Mouse (Mus musculus) myocyte (in vitro differentiated cells): ENCODE data around the gene Vmn1r85.

Source experiments
- E2F4 ChIP-seq: IDR thresholded peaks from one replicate; pipeline ENCODE4 v1.6.1; 2011; ENCODE audit warnings: mild to moderate bottlenecking, control low read depth, moderate library complexity; ENCODE audit not compliant: insufficient read depth
- MAX ChIP-seq: IDR thresholded peaks from one replicate; pipeline ENCODE4 v1.6.1; 2011; ENCODE audit warnings: low read depth, mild to moderate bottlenecking, control low read depth
- MYOD1 ChIP-seq, 3 experiments: IDR thresholded peaks; one replicate each; pipeline ENCODE4 v1.6.1; 2011; ENCODE audit warnings: control low read depth in 2 of 3, low read depth in 2 of 3, mild to moderate bottlenecking in 2 of 3, moderate library complexity in 1 of 3; ENCODE audit not compliant: insufficient read length in 2 of 3, control insufficient read depth in 1 of 3
- POLR2A ChIP-seq: IDR thresholded peaks from one replicate; pipeline ENCODE4 v1.6.1; 2011; ENCODE audit warnings: low read depth, mild to moderate bottlenecking, control low read depth, moderate library complexity; ENCODE audit not compliant: insufficient read length
- POLR2AphosphoS2 ChIP-seq: IDR thresholded peaks from one replicate; pipeline ENCODE4 v1.6.1; 2011; ENCODE audit warnings: low read depth, control low read depth; ENCODE audit not compliant: insufficient read length
- REST ChIP-seq: IDR thresholded peaks from one replicate; pipeline ENCODE4 v1.6.1; 2011; ENCODE audit warnings: mild to moderate bottlenecking, control low read depth, moderate library complexity; ENCODE audit not compliant: insufficient read depth, insufficient read length
- SRF ChIP-seq: IDR thresholded peaks from one replicate; pipeline ENCODE4 v1.6.1; 2011; ENCODE audit warnings: low read depth; ENCODE audit not compliant: control insufficient read depth, insufficient read length
- TCF3 ChIP-seq: IDR thresholded peaks from one replicate; pipeline ENCODE4 v1.6.1; 2011; ENCODE audit warnings: low read depth, control low read depth; ENCODE audit not compliant: insufficient read length
- USF1 ChIP-seq: IDR thresholded peaks from one replicate; pipeline ENCODE4 v1.6.1; 2011; ENCODE audit warnings: low read depth, mild to moderate bottlenecking, control low read depth, moderate library complexity

GRCm38 (mm10) chr7:13059536-13059935 lies 35.4 kb downstream of the Vmn1r85 start:
- TF ChIP-seq REST (no peak), USF1 (no peak), POLR2A (no peak), POLR2AphosphoS2 (no peak), SRF (no peak), TCF3 (no peak), MYOD1 (IDR thresholded peaks at IDR 0.05; ENCODE audit: control insufficient read depth in 1 of 3, insufficient read length in 2 of 3, low read depth in 2 of 3) (no peak), MAX (no peak), E2F4 (no peak)
